Mouse (Mus musculus) lung, adult 18-20 months (tissue): ENCODE measurements at regions not wholly inside any gene's neighbourhood (a gene's known extent, or its start where the extent isn't known, plus 50 kb on each side); places are given as distances from the start of the nearest gene placed in this dataset.

Experiments used
- DNase-seq, 2 experiments: peaks; one replicate each; pipeline ENCODE4 v3.0.0; 2022; ENCODE audit warnings: mixed read lengths in 2 of 2

GRCm38 (mm10) chr8:26888050-26888449, 89.1 kb upstream of the Zfp703 start:
- peak in 1 of 2 experiments; percentile 34 for DNase-seq

DNA sequence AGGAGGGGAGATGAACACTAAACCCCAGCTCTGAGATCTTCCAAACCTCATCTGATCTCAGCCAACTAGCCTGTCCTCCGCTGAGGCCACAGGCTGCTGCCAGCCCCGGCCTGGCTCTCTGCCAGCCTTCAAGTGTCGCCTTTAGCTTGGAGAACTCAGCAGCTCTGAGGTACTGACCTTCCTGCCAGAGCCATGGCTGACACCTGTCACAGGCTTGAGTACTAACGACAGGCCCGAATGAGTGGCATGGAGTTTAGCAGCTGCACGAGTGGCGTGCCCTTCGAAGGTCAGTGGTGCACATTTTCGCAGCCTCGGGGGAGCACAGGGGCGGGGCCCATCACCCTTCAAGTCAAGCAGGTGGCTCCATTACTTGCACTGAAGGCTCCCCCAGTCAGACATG, 85.2 kb upstream of the Zfp703 start:
- DNase-seq = peak; percentile 44 to 52

DNA sequence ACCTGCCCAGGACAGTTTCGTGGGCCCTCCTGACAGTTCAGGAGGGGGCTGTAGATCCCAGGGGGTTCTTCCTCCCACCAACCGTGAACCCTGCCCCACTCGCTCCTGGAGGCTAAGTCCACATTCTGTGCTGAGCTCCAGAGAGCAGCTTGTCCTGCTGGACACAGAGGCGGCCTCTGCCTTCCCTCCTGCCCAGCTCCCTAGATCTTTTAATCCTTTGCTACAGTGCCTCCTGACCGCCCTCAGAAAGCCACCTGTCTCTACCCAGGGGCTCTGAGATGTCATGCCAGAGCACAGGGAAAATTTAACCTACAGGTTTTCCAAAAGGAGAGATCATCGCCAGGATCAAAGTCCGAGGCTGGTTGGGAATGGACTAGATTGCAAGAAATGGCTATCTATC, 84.7 kb upstream of the Zfp703 start:
- DNase-seq = no peak

DNA sequence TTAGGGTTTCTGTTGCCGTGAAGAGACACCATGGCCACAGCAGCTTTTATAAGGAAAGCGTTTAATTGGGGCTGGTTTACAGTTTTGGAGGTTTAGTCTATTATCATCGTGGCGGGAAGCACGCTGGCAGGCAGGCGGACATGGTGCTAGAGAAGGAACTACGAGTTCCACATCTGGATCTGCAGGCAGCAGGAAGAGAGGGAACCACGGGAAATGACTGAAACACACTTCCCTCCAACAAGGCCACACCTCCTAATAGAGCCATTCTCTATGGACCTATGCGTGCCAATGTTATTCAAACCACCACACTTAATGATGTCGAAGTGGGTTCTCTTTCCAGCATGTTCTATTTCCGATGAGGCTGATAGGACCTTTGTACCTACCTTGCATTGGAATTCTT, 81.3 kb upstream of the Zfp703 start:
- DNase-seq = no peak

DNA sequence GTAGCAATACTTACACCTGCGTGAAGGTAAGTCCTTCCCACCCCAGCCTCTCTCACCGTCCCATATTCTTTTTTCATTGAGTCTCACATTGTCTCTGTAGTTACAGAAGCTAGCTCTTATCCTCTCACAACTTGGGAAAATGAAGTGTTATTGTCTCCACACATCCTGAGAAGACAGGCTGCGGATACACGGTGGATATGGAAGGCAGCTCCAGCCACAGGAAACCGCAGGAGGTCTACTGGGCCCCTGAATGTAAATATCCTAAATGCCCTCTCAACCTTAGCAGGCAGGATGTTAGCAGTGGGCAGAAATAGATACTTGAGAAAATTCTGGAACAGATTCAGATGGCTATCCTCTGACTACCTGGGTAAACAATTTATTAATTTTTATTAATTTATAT, 73.8 kb upstream of the Zfp703 start:
- DNase-seq = no peak

GRCm38 (mm10) chr8:26906257-26906656, 70.9 kb upstream of the Zfp703 start:
- no peak for DNase-seq

GRCm38 (mm10) chr8:26907347-26908170, 69.6 kb upstream of the Zfp703 start:
- DNase-seq = peak; percentile 41 to 62

GRCm38 (mm10) chr8:26910186-26910585, 66.9 kb upstream of the Zfp703 start:
- no peak for DNase-seq

DNA sequence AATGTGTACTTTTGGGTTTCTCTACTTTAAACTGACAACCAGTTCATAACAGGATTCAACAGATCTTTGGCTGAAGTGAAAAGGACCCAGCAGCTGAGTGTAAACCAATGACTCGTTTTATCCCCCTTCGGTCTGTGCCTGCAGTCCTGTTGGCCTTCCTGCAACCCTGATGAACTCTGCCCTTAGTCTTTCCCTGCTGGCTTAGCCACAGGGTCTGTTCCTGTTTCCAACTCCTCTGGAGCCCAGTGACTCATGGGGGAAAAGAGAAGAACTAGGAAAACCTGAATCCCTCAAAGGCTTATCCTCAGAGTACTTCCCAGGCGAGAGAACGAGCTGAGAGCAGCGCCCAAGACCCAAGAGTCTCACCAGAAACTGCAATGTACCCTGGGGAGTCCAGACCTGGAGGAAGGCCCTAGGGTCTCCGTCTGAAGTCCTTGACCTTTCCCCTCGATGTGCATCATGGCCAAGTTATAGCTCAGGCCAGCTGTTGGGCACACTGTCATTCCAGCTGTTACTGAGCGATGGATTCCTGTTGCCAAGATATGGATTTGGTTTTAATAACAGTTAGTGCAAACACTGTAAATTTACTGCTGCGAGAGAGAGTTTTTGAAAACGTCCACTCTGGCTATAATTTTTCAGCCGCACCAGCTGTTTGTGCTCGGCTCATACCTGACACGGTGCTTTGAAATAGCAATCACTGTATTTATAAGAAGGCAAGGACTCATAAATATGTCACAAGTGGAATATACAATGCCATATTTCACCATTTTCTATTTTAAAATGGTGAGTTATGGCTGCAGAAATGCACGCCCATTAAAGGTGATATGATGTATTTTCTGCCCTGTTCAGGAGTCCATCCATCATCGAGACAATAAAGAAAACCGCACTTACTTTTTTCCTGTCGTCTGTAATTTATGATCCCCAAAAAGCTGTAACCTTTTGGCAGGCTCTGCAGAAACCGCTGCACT, 63.3 kb upstream of the Zfp703 start:
- no peak for DNase-seq

GRCm38 (mm10) chr8:26915731-26916130, 61.4 kb upstream of the Zfp703 start:
- DNase-seq = no peak

- no peak for DNase-seq
Observed at GRCm38 (mm10) chr8:26921531-26922177, 55.5 kb upstream of the Zfp703 start.

GRCm38 (mm10) chr8:26922178-26922540, 55.0 kb upstream of the Zfp703 start:
- DNase-seq = no peak

DNA sequence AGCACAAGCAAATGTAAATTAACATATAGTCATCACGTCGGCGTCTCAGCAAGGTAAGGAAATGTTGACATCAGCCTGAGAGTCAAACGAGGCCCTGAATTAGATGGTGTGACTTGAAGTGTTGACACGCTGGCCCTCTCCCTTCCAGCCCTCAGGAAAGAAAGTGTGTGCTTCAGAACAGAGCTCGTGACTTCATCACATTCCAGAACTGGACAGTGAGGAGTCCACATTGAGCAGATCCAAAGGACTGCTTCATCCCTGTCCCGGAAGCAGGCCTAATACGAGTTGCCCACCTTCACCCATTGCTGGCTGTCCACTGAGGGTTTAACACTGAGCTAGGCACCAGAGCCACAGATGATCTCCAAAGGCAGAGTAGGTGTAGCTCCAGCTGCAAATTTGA, 54.0 kb upstream of the Zfp703 start:
- no peak for DNase-seq
